ENCODE assay signal across 8 mouse cellular contexts in genomic region chr12:88984375-88984774, GRCm38 (mm10).
DNase-seq lines count a peak whose midpoint lies in the region; ATAC-seq lines count a peak whose summit lies in the region.

No protein-coding gene starts in this region.

- H3K36me3 ChIP-seq in heart, embryonic 12.5 days = no peaks in the 10 kb centered on the region
- no peaks in the 10 kb centered on the region for H3K36me3 ChIP-seq in neural tube, embryonic 14.5 days (ENCODE audit: control insufficient read depth, insufficient read depth, low read length)

- H3K9me3 ChIP-seq in heart, embryonic 12.5 days (replicated peaks) = no peaks in the 10 kb centered on the region
- no peaks in the 10 kb centered on the region for H3K9me3 ChIP-seq in neural tube, embryonic 14.5 days (ENCODE audit: control insufficient read depth, low read length)

- peaks cover 24% of the 10 kb centered on the region for H3K4me1 ChIP-seq in heart, embryonic 12.5 days (replicated peaks)
- peaks cover 15% of the 10 kb centered on the region; the same call in 1 of the 2 replicates for H3K4me1 ChIP-seq in neural tube, embryonic 14.5 days (ENCODE audit: control insufficient read depth, insufficient read depth, low read length)

- peak overlapping the region; percentile 45 for H3K4me2 ChIP-seq in heart, embryonic 12.5 days
- H3K4me2 ChIP-seq in neural tube, embryonic 14.5 days (ENCODE audit: low read depth, low read length) = no peak overlapping the region

- peak; percentile 96 for ATAC-seq in heart, embryonic 12.5 days (ENCODE audit: insufficient number of reproducible peaks, low FRiP score)
- peak; percentile 58; the same call in 1 of the 2 replicates for ATAC-seq in neural tube, embryonic 14.5 days (ENCODE audit: low read depth)

- peak; percentile 3 for DNase-seq in kidney, adult 11 months
- no peak for DNase-seq in kidney, adult 8-10 months
- DNase-seq in kidney, postnatal 4 days = peak; percentile 3
- no peak for DNase-seq in cerebellum, postnatal 14 days
- no peak for DNase-seq in testis, postnatal 10 days (ENCODE audit: low spot score)
- DNase-seq in right cerebral cortex, postnatal 36 days (ENCODE audit: low spot score in 2 of 2) = no peak

- no peaks in the 10 kb centered on the region for H3K27me3 ChIP-seq in heart, embryonic 12.5 days (replicated peaks)
- no peaks in the 10 kb centered on the region for H3K27me3 ChIP-seq in neural tube, embryonic 14.5 days (ENCODE audit: control insufficient read depth, insufficient read depth, low read length)

- 4% methylated on average over 8 of the region's 8 CpGs for WGBS in heart, embryonic 12.5 days
- WGBS in neural tube, embryonic 14.5 days = 8% methylated on average over 8 of the region's 8 CpGs

- no peak overlapping the region for H3K4me3 ChIP-seq in heart, embryonic 12.5 days
- H3K4me3 ChIP-seq in neural tube, embryonic 14.5 days (ENCODE audit: low read depth, low read length) = no peak overlapping the region

- no peak overlapping the region for H3K9ac ChIP-seq in heart, embryonic 12.5 days
- H3K9ac ChIP-seq in neural tube, embryonic 14.5 days (replicated peaks; ENCODE audit: low read depth, low read length) = 0 out of 2 replicates have a peak overlapping the region, but pooled peaks have one; percentile 8

- H3K27ac ChIP-seq in heart, embryonic 12.5 days (ENCODE audit: poor library complexity, severe bottlenecking) = peak overlapping the region; percentile 82
- H3K27ac ChIP-seq in neural tube, embryonic 14.5 days (ENCODE audit: low read depth, low read length) = no peak overlapping the region

Comparison
In these comparisons a context has a peak if more than half of its experiments do, and no peak if none do; other contexts are left out.
1. DNase-seq: peak in kidney, adult 11 months (single experiment) and kidney, postnatal 4 days (2 of 2); none in kidney, adult 8-10 months (0 of 2), cerebellum, postnatal 14 days (0 of 2), testis, postnatal 10 days (single experiment) and right cerebral cortex, postnatal 36 days (0 of 2).